Mouse (Mus musculus) heart, embryonic 10.5 days (tissue): ENCODE results near the gene Kcnj10. TPM values are rescaled to one million over a fixed set of nuclear protein-coding genes. Genes with fewer than 3 reads are reported as not detected.

Source experiments
- DNase-seq: peaks from one replicate; pipeline ENCODE4 v3.0.0-alpha.2; 2017; ENCODE audit warnings: low spot score
- H3K27ac ChIP-seq: fragments of 300-500 bp; sonication (generic); 2 replicates; pipeline ENCODE4 v1.5.1; 2016; ENCODE audit warnings: mild to moderate bottlenecking
- H3K27me3 ChIP-seq: fragments of 300-500 bp; sonication (generic); 2 replicates; pipeline ENCODE4 v1.6.1; 2016; ENCODE audit warnings: mild to moderate bottlenecking; ENCODE audit not compliant: poor library complexity, insufficient read depth, severe bottlenecking
- H3K36me3 ChIP-seq: fragments of 300-500 bp; sonication (generic); 2 replicates; pipeline ENCODE4 v1.6.1; 2016; ENCODE audit warnings: mild to moderate bottlenecking, moderate library complexity
- H3K4me1 ChIP-seq: fragments of 300-500 bp; sonication (generic); 2 replicates; pipeline ENCODE4 v1.6.1; 2016; ENCODE audit warnings: mild to moderate bottlenecking
- H3K4me3 ChIP-seq: fragments of 300-500 bp; sonication (generic); 2 replicates; pipeline ENCODE4 v1.5.1; 2016; ENCODE audit warnings: mild to moderate bottlenecking, moderate library complexity
- H3K9me3 ChIP-seq: fragments of 300-500 bp; sonication (generic); 2 replicates; pipeline ENCODE4 v1.6.1; 2016; ENCODE audit warnings: mild to moderate bottlenecking, moderate library complexity
- WGBS: fragments of 180-500 bp; shearing (Covaris S2); methylation state at CpG from one replicate; pipeline ENCODE4 v1.1.7; 2016; 5-methylcytosine and 5-hydroxymethylcytosine counted together
- polyA plus RNA-seq: library from polyadenylated mRNA; unstranded; fragments of >200 nt; fragmentation: Nextera tagmentation; extraction: Ambion mirVana; gene quantifications from 2 replicates; pipeline ENCODE4 v1.2.1, GENCODE M21; 2016

The Kcnj10 gene
- polyA plus RNA-seq: 0.09 TPM in 1 of 2 replicates, not detected in the other

GRCm38 (mm10) chr1:172340729-172341321 is at the start of gene Kcnj10:
Gene Kcnj10, plus strand, starts transcription at chr1:172341210.
- no peaks in the 10 kb centered on the region for H3K9me3 ChIP-seq
- H3K36me3 ChIP-seq: no peaks in the 10 kb centered on the region
- DNase-seq: peak; percentile 92
- peak within 1 kb of the TSS; percentile 36; the same call in 1 of the 2 replicates for H3K27ac ChIP-seq
- H3K4me3 ChIP-seq: peak within 1 kb of the TSS; percentile 63
- 3% methylated on average over 38 of the region's 38 CpGs for WGBS
- peaks cover 14% of the 10 kb centered on the region for H3K4me1 ChIP-seq
- peaks cover 78% of the 10 kb centered on the region for H3K27me3 ChIP-seq

DNA sequence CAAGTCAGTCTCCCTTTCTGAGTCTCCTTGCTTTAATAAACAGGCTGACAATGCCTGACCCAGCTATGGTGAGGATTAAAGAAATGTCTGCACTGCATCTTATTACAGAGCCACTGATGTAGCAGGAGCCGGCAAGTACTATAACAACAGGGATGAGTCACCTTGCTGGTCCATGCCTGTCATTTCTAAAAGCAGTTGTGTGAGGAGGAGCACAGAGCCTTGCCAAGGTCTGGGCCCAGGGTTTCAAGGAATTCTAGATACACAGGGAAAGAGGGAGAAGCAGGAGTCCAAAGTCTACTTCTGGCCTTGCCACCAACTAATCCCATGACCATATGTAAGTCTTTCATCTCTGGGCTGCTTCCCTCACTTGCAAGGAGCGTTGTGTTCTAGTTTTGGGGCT is 48.1 kb upstream of the Kcnj10 start:
- WGBS: 90% methylated on average over 2 of the region's 2 CpGs
- Histone ChIP-seq H3K9me3 (no peaks in the 10 kb centered on the region), H3K27ac (no peak overlapping the region), H3K4me3 (no peak overlapping the region), H3K4me1 (peaks cover 24% of the 10 kb centered on the region), H3K27me3 (no peaks in the 10 kb centered on the region; the same call in 1 of the 2 replicates), H3K36me3 (peaks cover 31% of the 10 kb centered on the region)
- DNase-seq: no peak

- peaks cover 30% of the 10 kb centered on the region for H3K4me1 ChIP-seq
- peaks cover 31% of the 10 kb centered on the region for H3K36me3 ChIP-seq
- no peaks in the 10 kb centered on the region; the same call in 1 of the 2 replicates for H3K27me3 ChIP-seq
- 87% methylated on average over 11 of the region's 11 CpGs for WGBS
- H3K27ac ChIP-seq: no peak overlapping the region
- no peak overlapping the region for H3K4me3 ChIP-seq
- DNase-seq: no peak
- H3K9me3 ChIP-seq: no peaks in the 10 kb centered on the region
Observed at GRCm38 (mm10) chr1:172293449-172293848, 47.6 kb upstream of the Kcnj10 start.

- 43% methylated on average over 4 of the region's 4 CpGs for WGBS
- no peak for DNase-seq
- peak overlapping the region; percentile 89 for H3K27ac ChIP-seq
- peaks cover 53% of the 10 kb centered on the region for H3K4me1 ChIP-seq
- no peaks in the 10 kb centered on the region; the same call in 1 of the 2 replicates for H3K27me3 ChIP-seq
- H3K4me3 ChIP-seq: peak overlapping the region; percentile 56; the same call in 1 of the 2 replicates
- no peaks in the 10 kb centered on the region for H3K9me3 ChIP-seq
- peaks cover 13% of the 10 kb centered on the region; the same call in 1 of the 2 replicates for H3K36me3 ChIP-seq
Observed at GRCm38 (mm10) chr1:172295751-172296197, 45.2 kb upstream of the Kcnj10 start.

GRCm38 (mm10) chr1:172296816-172297510 is 44.0 kb upstream of the Kcnj10 start:
- H3K9me3 ChIP-seq: no peaks in the 10 kb centered on the region
- 74% methylated on average over 6 of the region's 6 CpGs for WGBS
- peak overlapping the region; percentile 89 for H3K27ac ChIP-seq
- H3K4me1 ChIP-seq: peaks cover 64% of the 10 kb centered on the region
- no peaks in the 10 kb centered on the region; the same call in 1 of the 2 replicates for H3K27me3 ChIP-seq
- peaks cover 3% of the 10 kb centered on the region; the same call in 1 of the 2 replicates for H3K36me3 ChIP-seq
- H3K4me3 ChIP-seq: peak overlapping the region; percentile 56
- no peak for DNase-seq

DNA sequence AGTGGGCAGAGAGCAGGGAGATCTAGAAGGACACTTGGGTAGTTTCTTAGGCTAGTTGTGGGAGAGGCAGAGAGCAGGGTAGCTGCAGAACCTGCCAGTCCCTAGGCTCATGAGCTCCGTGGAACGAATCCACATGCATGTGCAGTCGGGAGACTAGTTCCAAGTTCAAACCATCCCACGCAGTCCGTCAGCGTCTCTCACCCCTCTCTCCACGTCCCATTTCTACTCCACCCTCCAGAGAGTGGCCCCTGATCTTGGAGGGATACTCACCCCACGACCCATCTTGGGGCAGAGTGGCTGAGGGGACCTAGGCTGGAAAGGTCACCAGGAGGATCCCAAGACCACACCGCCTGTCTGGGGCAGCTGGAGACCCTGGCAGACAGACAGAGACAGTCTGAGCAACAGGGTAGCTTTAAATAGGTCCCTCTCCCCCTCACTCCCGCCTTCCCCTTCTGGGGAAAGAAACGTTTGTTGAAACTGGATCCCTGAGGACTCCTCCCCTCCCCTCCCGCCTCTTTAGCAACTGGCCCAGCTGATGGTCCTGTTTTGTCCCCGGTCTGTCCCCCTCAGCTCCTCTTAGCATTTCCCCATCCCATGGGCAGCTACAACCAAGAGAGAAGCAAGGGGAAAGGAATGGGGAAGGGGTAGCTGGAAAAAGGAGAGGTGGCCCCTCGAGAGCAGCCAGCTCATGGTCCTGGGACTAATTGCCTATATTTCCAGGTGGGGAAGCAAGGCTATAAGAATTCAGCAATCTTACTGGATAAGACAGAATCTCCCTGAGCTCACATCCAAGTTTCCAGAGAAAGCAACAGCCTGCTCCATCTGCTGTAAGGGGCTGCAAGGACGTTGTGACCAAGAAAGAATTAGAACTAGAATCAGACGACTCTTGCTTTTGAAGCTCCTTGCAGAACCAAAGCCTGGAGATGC is 43.1 kb upstream of the Kcnj10 start, which contains the start of gene Atp1a2:
Gene Atp1a2, minus strand, starts transcription at position 454 of the 927 bp plus-strand sequence.
- H3K4me1 ChIP-seq: peaks cover 72% of the 10 kb centered on the region
- H3K27ac ChIP-seq: peak within 1 kb of the TSS; percentile 89
- H3K36me3 ChIP-seq: peaks cover 3% of the 10 kb centered on the region; the same call in 1 of the 2 replicates
- 6% methylated on average over 16 of the region's 16 CpGs for WGBS
- H3K27me3 ChIP-seq: no peaks in the 10 kb centered on the region; the same call in 1 of the 2 replicates
- no peak for DNase-seq
- H3K9me3 ChIP-seq: no peaks in the 10 kb centered on the region
- H3K4me3 ChIP-seq: peak within 1 kb of the TSS; percentile 56

- peak overlapping the region; percentile 89 for H3K27ac ChIP-seq
Observed at GRCm38 (mm10) chr1:172299528-172299927, 41.5 kb upstream of the Kcnj10 start.

GRCm38 (mm10) chr1:172300247-172300646 is 40.8 kb upstream of the Kcnj10 start:
- no peak for DNase-seq
- H3K9me3 ChIP-seq: no peaks in the 10 kb centered on the region
- H3K4me3 ChIP-seq: no peak overlapping the region
- H3K36me3 ChIP-seq: no peaks in the 10 kb centered on the region
- H3K27me3 ChIP-seq: no peaks in the 10 kb centered on the region; the same call in 1 of the 2 replicates
- peaks cover 87% of the 10 kb centered on the region for H3K4me1 ChIP-seq
- peak overlapping the region; percentile 89 for H3K27ac ChIP-seq
- WGBS: 44% methylated on average over 5 of the region's 5 CpGs

More at GRCm38 (mm10) chr1:172299528-172299927, 41.5 kb upstream of the Kcnj10 start:
- no peaks in the 10 kb centered on the region; the same call in 1 of the 2 replicates for H3K27me3 ChIP-seq
- H3K9me3 ChIP-seq: no peaks in the 10 kb centered on the region
- H3K36me3 ChIP-seq: no peaks in the 10 kb centered on the region
- peaks cover 82% of the 10 kb centered on the region for H3K4me1 ChIP-seq
- no peak for DNase-seq
- 44% methylated on average over 7 of the region's 7 CpGs for WGBS
- H3K4me3 ChIP-seq: 0 out of 2 replicates have a peak overlapping the region, but pooled peaks have one; percentile 3

DNA sequence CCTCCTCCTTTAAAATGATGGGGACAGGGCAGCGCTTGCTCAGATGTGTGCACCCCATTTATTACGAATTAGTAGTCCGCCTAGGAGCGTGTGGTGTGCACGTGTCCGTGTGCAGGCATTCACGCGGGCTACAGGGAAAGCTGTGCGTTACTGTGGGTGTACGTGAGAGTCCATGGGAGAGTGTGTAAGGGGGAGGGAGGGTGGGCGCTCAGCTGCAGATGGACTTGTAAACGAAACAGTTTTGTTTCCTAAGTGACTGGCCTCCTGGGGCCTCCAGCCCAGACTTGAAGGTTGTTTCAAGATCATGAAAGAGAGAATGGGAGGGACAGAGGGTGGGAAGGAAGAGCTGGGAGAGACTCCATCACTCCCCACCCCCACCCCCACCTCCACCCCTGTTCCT is 39.8 kb upstream of the Kcnj10 start:
- H3K9me3 ChIP-seq: no peaks in the 10 kb centered on the region
- H3K4me1 ChIP-seq: peaks cover 87% of the 10 kb centered on the region
- H3K27me3 ChIP-seq: no peaks in the 10 kb centered on the region; the same call in 1 of the 2 replicates
- no peak for DNase-seq
- H3K27ac ChIP-seq: peak overlapping the region; percentile 89
- 52% methylated on average over 12 of the region's 12 CpGs for WGBS
- no peak overlapping the region for H3K4me3 ChIP-seq
- no peaks in the 10 kb centered on the region for H3K36me3 ChIP-seq

- Histone ChIP-seq H3K9me3 (no peaks in the 10 kb centered on the region), H3K27me3 (no peaks in the 10 kb centered on the region), H3K36me3 (no peaks in the 10 kb centered on the region), H3K27ac (no peak overlapping the region), H3K4me1 (peaks cover 81% of the 10 kb centered on the region), H3K4me3 (no peak overlapping the region)
- DNase-seq: no peak
- 53% methylated on average over 3 of the region's 3 CpGs for WGBS
Observed at GRCm38 (mm10) chr1:172302311-172302710, 38.7 kb upstream of the Kcnj10 start.

GRCm38 (mm10) chr1:172302851-172303250 is 38.2 kb upstream of the Kcnj10 start:
- no peaks in the 10 kb centered on the region for H3K36me3 ChIP-seq
- H3K27ac ChIP-seq: peak overlapping the region; percentile 60
- no peak overlapping the region for H3K4me3 ChIP-seq
- H3K4me1 ChIP-seq: peaks cover 77% of the 10 kb centered on the region
- 22% methylated on average over 6 of the region's 6 CpGs for WGBS
- no peak for DNase-seq
- no peaks in the 10 kb centered on the region for H3K27me3 ChIP-seq
- H3K9me3 ChIP-seq: no peaks in the 10 kb centered on the region

DNA sequence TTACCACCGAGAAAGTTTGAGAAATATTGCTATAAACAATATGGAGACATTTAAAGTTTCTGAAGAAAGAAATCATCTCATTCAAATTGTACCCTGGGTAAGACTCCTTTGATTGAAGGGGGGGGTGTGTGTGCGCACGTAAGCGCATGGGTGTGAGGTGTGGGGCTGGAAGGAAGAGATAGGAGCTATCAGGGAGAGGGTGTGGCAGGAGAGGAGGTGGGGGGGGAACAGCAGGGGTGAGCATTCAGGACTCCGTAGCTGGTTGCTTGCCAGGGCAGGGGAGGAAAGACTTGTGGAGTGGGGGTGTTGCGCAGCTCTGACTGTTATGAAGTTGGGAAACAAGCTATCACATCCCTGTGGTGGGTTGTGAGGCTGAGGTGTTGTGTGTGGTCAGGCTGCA is 36.6 kb upstream of the Kcnj10 start:
- Histone ChIP-seq H3K27me3 (no peaks in the 10 kb centered on the region), H3K27ac (no peak overlapping the region), H3K36me3 (no peaks in the 10 kb centered on the region), H3K4me1 (peaks cover 70% of the 10 kb centered on the region), H3K9me3 (no peaks in the 10 kb centered on the region), H3K4me3 (no peak overlapping the region)
- DNase-seq: no peak
- 36% methylated on average over 6 of the region's 6 CpGs for whole genome bisulfite sequencing
